Mouse (Mus musculus) right cerebral cortex, postnatal 14 days (tissue): ENCODE data around the gene Gm14124.
"Not testable (repeated sequence)": the region's sequence is repeated elsewhere in the genome, so short reads cannot be mapped to it uniquely, and the experiment has no call there.

Experiments
- DNase-seq: peaks from one replicate; pipeline ENCODE4 v3.0.0; 2022

The Gm14124 gene

GRCm38 (mm10) chr2:150257291-150257690, at the start of gene Gm14124:
Gene Gm14124, plus strand, starts transcription at chr2:150257517.
- DNase-seq, result not testable (repeated sequence)

DNA sequence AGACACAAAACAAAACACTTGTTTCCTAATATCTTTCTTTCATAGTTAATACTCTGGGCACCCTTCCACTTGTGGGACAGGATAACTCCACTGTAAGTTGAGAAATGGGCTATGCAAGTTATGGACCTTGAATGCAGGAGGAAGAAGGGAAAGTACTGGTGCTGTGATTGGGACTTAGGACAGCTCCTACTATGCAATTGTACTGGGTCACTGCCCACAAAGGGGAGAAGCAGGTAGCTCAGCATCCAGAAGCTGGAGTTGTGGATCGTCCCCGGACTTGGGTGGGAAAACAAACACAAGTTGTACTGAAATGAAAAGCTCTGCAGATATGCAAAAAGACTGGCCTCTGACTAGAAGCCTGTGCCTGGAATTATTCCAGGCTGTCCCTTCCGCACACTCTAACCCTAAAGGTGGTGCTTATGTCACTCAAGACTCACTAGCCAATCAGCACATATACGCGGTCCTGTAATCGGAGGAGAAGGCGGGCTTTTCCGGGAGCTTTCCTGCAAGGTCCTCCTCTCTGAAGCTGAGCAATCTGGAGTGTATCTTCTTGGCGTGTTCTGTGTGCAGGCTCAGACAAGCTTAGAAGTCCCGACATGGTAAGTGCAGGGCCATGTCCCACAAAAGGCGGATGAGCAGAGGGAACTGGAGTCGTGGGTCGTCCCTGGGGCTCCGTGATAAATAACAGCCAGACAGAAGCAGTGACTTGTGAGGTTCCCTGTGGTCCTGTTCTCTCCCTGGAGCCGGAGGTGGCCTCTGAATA, 39.5 kb upstream of the Gm14124 start, which contains the start of gene Zfp937:
Zfp937 (plus strand) TSS at position 474 of the 763 bp plus-strand sequence.
- DNase-seq, result peak; percentile 69

GRCm38 (mm10) chr2:150218363-150218725, 39.0 kb upstream of the Gm14124 start:
- DNase-seq, result not testable (repeated sequence)

- DNase-seq, result not testable (repeated sequence)
These were observed 34.1 kb upstream of the Gm14124 start for GRCm38 (mm10) chr2:150223263-150223662.

- DNase-seq, result no peak
These were observed 14.1 kb upstream of the Gm14124 start for GRCm38 (mm10) chr2:150243211-150243610.

- not testable (repeated sequence) for DNase-seq
These were observed 1.8 kb upstream of the Gm14124 start, which contains the start of gene Gm21994 for GRCm38 (mm10) chr2:150255491-150255890. Gene Gm21994, minus strand, starts transcription at chr2:150255591.

DNA sequence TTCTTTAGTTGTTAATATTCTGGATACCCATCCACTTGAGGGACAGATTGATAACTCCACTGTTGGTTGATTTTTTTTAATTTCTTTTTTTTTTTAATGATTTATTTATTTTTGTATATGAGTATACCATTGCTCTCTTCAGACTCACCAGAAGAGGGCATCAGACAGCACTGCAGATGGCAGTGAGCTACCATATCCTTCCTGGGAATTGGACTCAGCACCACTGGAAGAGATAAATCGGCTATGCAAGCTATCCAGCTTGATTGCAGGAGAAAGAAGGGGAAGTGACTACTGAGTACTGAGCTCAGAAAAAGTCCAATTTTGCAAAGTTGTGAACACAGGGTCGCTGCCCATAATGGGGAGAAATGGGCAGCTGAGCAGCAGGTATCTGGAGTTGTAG, 456 bp upstream of the Gm14124 start:
- not testable (repeated sequence) for DNase-seq

DNA sequence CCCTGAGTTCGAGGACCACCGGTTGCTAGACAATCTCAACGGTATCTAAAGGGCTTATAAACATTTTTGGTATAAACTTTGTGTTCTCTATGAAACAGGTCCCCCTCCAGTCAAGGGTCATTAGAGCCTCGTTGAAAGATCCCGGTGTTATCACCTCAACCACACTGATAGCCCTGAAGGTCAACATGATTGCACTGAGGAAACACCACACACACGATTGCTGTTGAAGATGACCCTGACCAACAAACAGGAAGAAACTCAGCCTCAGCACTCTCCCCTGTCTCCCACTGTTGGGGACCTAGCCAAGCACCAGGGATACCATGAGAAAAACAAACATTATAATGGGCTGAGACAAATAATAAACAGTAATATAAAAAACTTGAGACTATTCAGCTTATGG, 36.4 kb downstream of the Gm14124 start:
- no peak for DNase-seq

DNA sequence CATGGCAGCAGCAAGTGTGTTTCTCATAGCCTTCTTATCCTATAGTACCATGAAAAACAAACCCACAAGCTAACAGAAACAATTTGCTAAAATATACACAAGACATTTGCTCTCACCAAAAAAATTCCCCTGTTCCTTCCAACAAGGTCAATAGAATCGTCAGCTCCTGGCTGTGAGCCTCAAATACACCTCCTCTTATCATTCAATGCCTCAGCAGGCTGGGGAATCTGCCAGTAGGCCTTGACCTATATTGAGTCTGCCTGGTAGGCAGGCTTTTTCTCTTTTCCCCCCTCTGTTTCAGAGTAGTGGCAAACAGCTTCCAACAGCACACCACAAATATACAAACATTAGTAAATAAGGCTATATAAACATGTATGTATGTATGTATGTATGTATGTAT, 41.8 kb downstream of the Gm14124 start:
- no peak for DNase-seq

GRCm38 (mm10) chr2:150307183-150307773, 50.0 kb downstream of the Gm14124 start:
- no peak for DNase-seq

DNA sequence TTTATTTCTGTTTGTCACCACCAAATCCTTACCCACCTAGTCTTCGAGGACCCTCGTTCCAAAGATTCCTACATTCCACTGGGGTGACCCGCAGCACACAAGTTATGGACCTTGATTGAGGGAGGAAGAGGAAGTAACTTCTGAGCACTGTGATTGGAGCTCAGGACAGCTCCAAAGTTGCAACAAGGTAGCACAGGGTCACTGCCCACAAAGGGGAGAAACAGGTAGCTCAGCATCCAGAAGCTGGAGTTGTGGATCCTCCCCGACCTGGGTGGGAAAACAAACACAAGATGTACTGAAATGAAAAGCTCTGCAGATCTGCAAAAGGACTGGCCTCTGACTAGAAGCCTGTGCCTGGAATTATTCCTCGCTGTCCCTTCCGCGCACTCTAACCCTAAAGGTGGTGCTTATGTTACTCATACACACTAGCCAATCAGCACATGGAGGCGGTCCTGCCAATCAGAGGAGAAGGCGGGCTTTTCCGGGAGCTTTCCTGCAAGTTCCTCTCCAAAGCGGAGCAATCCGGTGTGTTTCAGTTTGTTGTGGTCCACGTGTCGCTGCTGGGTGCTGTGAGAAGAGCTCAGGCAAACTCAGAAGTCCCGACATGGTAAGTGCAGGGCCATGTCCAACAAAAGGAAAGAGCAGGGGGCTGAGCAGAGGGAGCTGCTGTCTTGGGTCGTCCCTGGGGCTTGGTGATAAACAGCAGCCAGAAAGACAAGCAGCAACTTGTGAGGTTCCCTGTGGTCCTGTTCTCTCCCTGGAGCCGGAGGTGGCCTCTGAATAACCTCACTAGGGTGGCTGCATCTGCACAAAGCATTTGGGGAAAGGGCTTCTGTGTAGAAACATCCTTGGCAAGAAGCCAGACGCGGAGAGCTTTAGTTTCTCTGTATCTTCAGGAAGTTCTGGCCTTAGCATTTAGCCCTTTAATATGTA, 53.9 kb downstream of the Gm14124 start:
- peak; percentile 82 for DNase-seq

DNA sequence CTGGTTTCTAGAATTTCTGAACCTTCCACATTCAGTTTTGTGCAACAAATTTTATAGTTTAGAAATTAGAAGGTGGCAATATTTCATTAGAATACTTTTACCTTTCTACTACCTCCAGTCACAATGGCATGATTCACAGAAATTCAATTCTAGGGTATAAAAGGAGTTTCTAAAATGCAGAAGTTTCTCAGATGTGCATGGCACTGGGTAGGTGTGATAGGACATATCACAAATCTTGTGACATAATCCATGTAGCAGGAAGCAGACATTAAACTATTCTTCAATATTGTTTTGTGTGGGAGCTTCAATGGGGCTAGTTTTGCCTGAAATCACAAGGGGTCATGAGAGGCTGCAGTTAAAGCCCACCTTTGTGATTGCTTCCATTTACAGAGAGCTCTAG, 58.8 kb downstream of the Gm14124 start:
- no peak for DNase-seq

- no peak for DNase-seq
These were observed 61.7 kb downstream of the Gm14124 start for GRCm38 (mm10) chr2:150318973-150319372.
